8 mouse cellular contexts compared by ENCODE assay signal in genomic region chr17:80825518-80825901, GRCm38 (mm10).
DNase-seq lines count a peak whose midpoint lies in the region; ATAC-seq lines count a peak whose summit lies in the region.

No protein-coding gene starts in this region.

- H3K4me3 ChIP-seq in hindbrain, embryonic 16.5 days (ENCODE audit: low read length): no peak overlapping the region
- no peak overlapping the region for H3K4me3 ChIP-seq in hindbrain, embryonic 10.5 days
- 0 out of 2 replicates have a peak overlapping the region, but pooled peaks have one; percentile 12 for H3K4me3 ChIP-seq in embryonic facial prominence, embryonic 13.5 days
- no peak overlapping the region for H3K4me3 ChIP-seq in intestine, embryonic 15.5 days (replicated peaks)

- H3K9me3 ChIP-seq in hindbrain, embryonic 16.5 days (ENCODE audit: control insufficient read depth, low read length): no peaks in the 10 kb centered on the region
- H3K9me3 ChIP-seq in hindbrain, embryonic 10.5 days: no peaks in the 10 kb centered on the region
- H3K9me3 ChIP-seq in embryonic facial prominence, embryonic 13.5 days: no peaks in the 10 kb centered on the region
- no peaks in the 10 kb centered on the region for H3K9me3 ChIP-seq in intestine, embryonic 15.5 days

- no peak overlapping the region for H3K27ac ChIP-seq in hindbrain, embryonic 16.5 days (ENCODE audit: low read depth, low read length)
- H3K27ac ChIP-seq in hindbrain, embryonic 10.5 days: no peak overlapping the region; the same call in 1 of the 2 replicates
- H3K27ac ChIP-seq in embryonic facial prominence, embryonic 13.5 days: peak overlapping the region; percentile 78
- H3K27ac ChIP-seq in intestine, embryonic 15.5 days: peak overlapping the region; percentile 83

- H3K27me3 ChIP-seq in hindbrain, embryonic 16.5 days (replicated peaks; ENCODE audit: control insufficient read depth, insufficient read depth, low read length): no peaks in the 10 kb centered on the region
- no peaks in the 10 kb centered on the region for H3K27me3 ChIP-seq in hindbrain, embryonic 10.5 days (ENCODE audit: insufficient read depth, poor library complexity, severe bottlenecking)
- H3K27me3 ChIP-seq in embryonic facial prominence, embryonic 13.5 days: no peaks in the 10 kb centered on the region
- no peaks in the 10 kb centered on the region for H3K27me3 ChIP-seq in intestine, embryonic 15.5 days (replicated peaks)

- ATAC-seq in hindbrain, embryonic 16.5 days: peak; percentile 56
- peak; percentile 67 for ATAC-seq in embryonic facial prominence, embryonic 13.5 days (ENCODE audit: insufficient number of reproducible peaks, insufficient read depth, low FRiP score, low TSS enrichment, low read depth)
- ATAC-seq in intestine, embryonic 15.5 days: peak; percentile 84
- ATAC-seq in activated CD4-positive, CD25-positive, alpha-beta regulatory T cell, adult 4 months: no peak

- H3K4me1 ChIP-seq in hindbrain, embryonic 16.5 days (ENCODE audit: control insufficient read depth, insufficient read depth, low read depth, low read length): peaks cover 4% of the 10 kb centered on the region; the same call in 1 of the 2 replicates
- peaks cover 16% of the 10 kb centered on the region for H3K4me1 ChIP-seq in hindbrain, embryonic 10.5 days (replicated peaks)
- H3K4me1 ChIP-seq in embryonic facial prominence, embryonic 13.5 days: peaks cover 33% of the 10 kb centered on the region
- H3K4me1 ChIP-seq in intestine, embryonic 15.5 days (replicated peaks): peaks cover 26% of the 10 kb centered on the region

- no peak overlapping the region for H3K9ac ChIP-seq in hindbrain, embryonic 16.5 days (ENCODE audit: low read depth, low read length)
- H3K9ac ChIP-seq in embryonic facial prominence, embryonic 13.5 days: no peak overlapping the region
- no peak overlapping the region for H3K9ac ChIP-seq in intestine, embryonic 15.5 days

- no peak overlapping the region for H3K4me2 ChIP-seq in hindbrain, embryonic 16.5 days (ENCODE audit: low read length)
- peak overlapping the region; percentile 44 for H3K4me2 ChIP-seq in embryonic facial prominence, embryonic 13.5 days
- H3K4me2 ChIP-seq in intestine, embryonic 15.5 days (replicated peaks): peak overlapping the region; percentile 31; the same call in 1 of the 2 replicates

- 48% methylated on average over 10 of the region's 10 CpGs for WGBS in hindbrain, embryonic 16.5 days
- WGBS in hindbrain, embryonic 10.5 days: 73% methylated on average over 10 of the region's 10 CpGs
- WGBS in embryonic facial prominence, embryonic 13.5 days: 11% methylated on average over 10 of the region's 10 CpGs
- 19% methylated on average over 10 of the region's 10 CpGs for WGBS in intestine, embryonic 15.5 days

- no peak for DNase-seq in hindbrain, embryonic 10.5 days (ENCODE audit: low spot score)
- DNase-seq in lung, postnatal 14 days: peak; percentile 55
- DNase-seq in urinary bladder, adult 18-20 months (ENCODE audit: low spot score in 2 of 2): no peak
- DNase-seq in spleen, postnatal 4 days (ENCODE audit: low spot score in 2 of 2): no peak

- H3K36me3 ChIP-seq in hindbrain, embryonic 16.5 days (ENCODE audit: control insufficient read depth, insufficient read depth, low read length): no peaks in the 10 kb centered on the region
- no peaks in the 10 kb centered on the region for H3K36me3 ChIP-seq in hindbrain, embryonic 10.5 days
- H3K36me3 ChIP-seq in embryonic facial prominence, embryonic 13.5 days: no peaks in the 10 kb centered on the region
- no peaks in the 10 kb centered on the region for H3K36me3 ChIP-seq in intestine, embryonic 15.5 days

Comparison
In these comparisons a context has a peak if more than half of its experiments do, and no peak if none do; other contexts are left out.
1. H3K27ac ChIP-seq: peak in embryonic facial prominence, embryonic 13.5 days (single experiment) and intestine, embryonic 15.5 days (single experiment); none in hindbrain, embryonic 16.5 days (single experiment) and hindbrain, embryonic 10.5 days (single experiment).